Mouse (Mus musculus) splenic B cell, adult 2 months (primary cell): Measurements from ENCODE around the gene Pik3ap1.

Experiments used
- DNase-seq: peaks from one replicate; pipeline ENCODE4 v3.0.0-alpha.2; 2011; ENCODE audit warnings: low read depth, low spot score
- H3K27me3 ChIP-seq: 2 replicates; pipeline ENCODE4 v1.6.1; 2012; ENCODE audit warnings: mild to moderate bottlenecking, low read length, moderate library complexity, mixed read lengths; ENCODE audit not compliant: control insufficient read depth, poor library complexity, insufficient read depth, severe bottlenecking
- H3K36me3 ChIP-seq: 2 replicates; pipeline ENCODE4 v1.6.1; 2012; ENCODE audit warnings: mild to moderate bottlenecking, low read length, moderate library complexity, mixed read lengths; ENCODE audit not compliant: control insufficient read depth, poor library complexity, insufficient read depth, severe bottlenecking

Gene Pik3ap1

GRCm38 (mm10) chr19:41354287-41354951 is 30.5 kb downstream of the Pik3ap1 start:
- DNase-seq = peak; percentile 72

GRCm38 (mm10) chr19:41349624-41350023 is 35.3 kb downstream of the Pik3ap1 start:
- peak; percentile 74 for DNase-seq
- Histone ChIP-seq H3K27me3 (no peaks in the 10 kb centered on the region), H3K36me3 (peaks cover 4% of the 10 kb centered on the region)

More at GRCm38 (mm10) chr19:41354287-41354951, 30.5 kb downstream of the Pik3ap1 start:
- Histone ChIP-seq H3K36me3 (peaks cover 6% of the 10 kb centered on the region), H3K27me3 (no peaks in the 10 kb centered on the region)

GRCm38 (mm10) chr19:41348161-41348560 is 36.7 kb downstream of the Pik3ap1 start:
- no peaks in the 10 kb centered on the region for H3K27me3 ChIP-seq
- H3K36me3 ChIP-seq = peaks cover 4% of the 10 kb centered on the region
- DNase-seq = no peak

- no peak for DNase-seq
- H3K36me3 ChIP-seq = peaks cover 4% of the 10 kb centered on the region
- H3K27me3 ChIP-seq = no peaks in the 10 kb centered on the region
These were observed 37.6 kb downstream of the Pik3ap1 start for GRCm38 (mm10) chr19:41347326-41347725.

GRCm38 (mm10) chr19:41346099-41346850 is 38.6 kb downstream of the Pik3ap1 start:
- H3K27me3 ChIP-seq = no peaks in the 10 kb centered on the region
- no peak for DNase-seq

GRCm38 (mm10) chr19:41345028-41345741 is 39.7 kb downstream of the Pik3ap1 start:
- Histone ChIP-seq H3K27me3 (no peaks in the 10 kb centered on the region), H3K36me3 (no peaks in the 10 kb centered on the region; the same call in none of the 2 replicates)
- DNase-seq = peak; percentile 93

More at GRCm38 (mm10) chr19:41346099-41346850, 38.6 kb downstream of the Pik3ap1 start:
- peaks cover 4% of the 10 kb centered on the region for H3K36me3 ChIP-seq

GRCm38 (mm10) chr19:41344666-41345027 is 40.3 kb downstream of the Pik3ap1 start:
- H3K27me3 ChIP-seq = no peaks in the 10 kb centered on the region
- peak; percentile 87 for DNase-seq
- no peaks in the 10 kb centered on the region; the same call in none of the 2 replicates for H3K36me3 ChIP-seq

GRCm38 (mm10) chr19:41342592-41343090 is 42.3 kb downstream of the Pik3ap1 start:
- peak; percentile 38 for DNase-seq
- H3K36me3 ChIP-seq = no peaks in the 10 kb centered on the region; the same call in none of the 2 replicates
- no peaks in the 10 kb centered on the region for H3K27me3 ChIP-seq

- peak; percentile 76 for DNase-seq
- no peaks in the 10 kb centered on the region for H3K27me3 ChIP-seq
- no peaks in the 10 kb centered on the region; the same call in 1 of the 2 replicates for H3K36me3 ChIP-seq
These were observed 43.2 kb downstream of the Pik3ap1 start for GRCm38 (mm10) chr19:41341677-41342076.

GRCm38 (mm10) chr19:41339020-41339836 is 45.7 kb downstream of the Pik3ap1 start:
- H3K36me3 ChIP-seq = no peaks in the 10 kb centered on the region
- DNase-seq = peak; percentile 92
- H3K27me3 ChIP-seq = no peaks in the 10 kb centered on the region

GRCm38 (mm10) chr19:41338379-41338778 is 46.5 kb downstream of the Pik3ap1 start:
- peaks cover 4% of the 10 kb centered on the region; the same call in 1 of the 2 replicates for H3K36me3 ChIP-seq
- H3K27me3 ChIP-seq = no peaks in the 10 kb centered on the region
- DNase-seq = peak; percentile 52

GRCm38 (mm10) chr19:41335721-41336120 is 49.2 kb downstream of the Pik3ap1 start:
- H3K36me3 ChIP-seq = peaks cover 4% of the 10 kb centered on the region
- DNase-seq = peak; percentile 63
- no peaks in the 10 kb centered on the region for H3K27me3 ChIP-seq

GRCm38 (mm10) chr19:41332986-41333385 is 51.9 kb downstream of the Pik3ap1 start:
- Histone ChIP-seq H3K27me3 (no peaks in the 10 kb centered on the region), H3K36me3 (peaks cover 7% of the 10 kb centered on the region)
- peak; percentile 60 for DNase-seq

- H3K27me3 ChIP-seq = no peaks in the 10 kb centered on the region
- peaks cover 10% of the 10 kb centered on the region for H3K36me3 ChIP-seq
- peak; percentile 95 for DNase-seq
These were observed 52.7 kb downstream of the Pik3ap1 start for GRCm38 (mm10) chr19:41332228-41332627.
